Mouse (Mus musculus): Measurements from ENCODE around the gene Ceacam13. TPM values are rescaled to one million over a fixed set of nuclear protein-coding genes. Genes with fewer than 3 reads are reported as not detected.
"Not testable (repeated sequence)": the region's sequence is repeated elsewhere in the genome, so short reads cannot be mapped to it uniquely, and the experiment has no call there.

The Ceacam13 gene
- not detected in 2 replicates for polyA plus RNA-seq (2014; fragmentation: Nextera tagmentation; extraction: Ambion mirVana)

DNA sequence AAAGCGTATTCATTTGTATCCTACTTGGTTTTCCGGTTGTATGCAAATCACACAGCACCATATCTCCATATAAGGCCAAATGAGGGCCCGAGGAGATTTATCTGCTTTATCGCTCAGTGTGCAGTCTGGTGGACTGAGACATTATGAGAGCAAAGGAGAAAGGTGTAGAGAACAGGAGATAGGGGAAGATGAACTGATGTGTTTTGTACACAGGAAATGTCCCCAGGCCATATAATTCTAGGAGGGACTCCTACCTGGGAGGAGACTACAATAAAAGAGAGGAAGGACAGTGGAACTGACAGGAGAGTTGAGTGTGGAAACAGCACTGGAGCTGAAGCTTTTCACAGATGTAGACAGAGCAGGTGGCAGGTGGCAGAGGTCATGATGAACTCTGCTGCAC lies at the start of gene Ceacam13:
Ceacam13 (plus strand) TSS at position 301 of the 400 bp plus-strand sequence.
- H3K4me2 ChIP-seq (ENCODE audit: low read depth, low read length, severe bottlenecking), result no peak within 1 kb of the TSS
- no peak within 1 kb of the TSS for H3K9ac ChIP-seq (ENCODE audit: low read length)
- no peaks in the 10 kb centered on the region for H3K4me1 ChIP-seq (replicated peaks; ENCODE audit: control insufficient read depth, insufficient read depth, low read length)
- H3K9me3 ChIP-seq (ENCODE audit: control insufficient read depth, low read length), result peaks cover 5% of the 10 kb centered on the region; the same call in 1 of the 2 replicates
- no peak within 1 kb of the TSS for H3K4me3 ChIP-seq (ENCODE audit: low read depth, low read length)
- no peaks in the 10 kb centered on the region for H3K27me3 ChIP-seq (ENCODE audit: control insufficient read depth, insufficient read depth, low read length)
- WGBS, result 86% methylated on average over 4 of the region's 4 CpGs
- DNase-seq (ENCODE audit: low spot score) (no peak), ATAC-seq (replicated peaks; ENCODE audit: low FRiP score) (no peak)
- H3K36me3 ChIP-seq (ENCODE audit: control insufficient read depth, insufficient read depth, low read length), result no peaks in the 10 kb centered on the region
- H3K27ac ChIP-seq (ENCODE audit: low read depth, low read length), result no peak within 1 kb of the TSS

DNA sequence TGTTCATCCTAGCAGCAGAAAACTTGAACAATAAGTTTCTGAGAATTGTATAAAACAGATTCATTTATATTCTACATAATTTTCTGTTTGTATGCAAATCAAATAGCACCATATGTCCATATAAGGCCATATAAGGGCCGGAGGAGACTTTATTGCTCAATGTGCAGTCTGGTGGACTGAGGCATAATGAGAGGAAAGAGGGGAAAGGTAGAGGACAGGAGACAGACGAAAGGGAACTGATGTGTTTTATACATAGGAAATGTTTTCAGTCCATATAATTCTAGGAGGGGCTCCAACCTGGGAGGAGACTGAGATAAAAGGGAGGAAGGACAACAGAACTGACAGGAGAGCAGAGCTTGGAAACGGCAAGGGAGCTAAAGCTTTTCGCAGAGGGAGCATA lies 37.9 kb upstream of the Ceacam13 start, which contains the start of gene Ceacam11:
Ceacam11 (plus strand) TSS at position 301 of the 400 bp plus-strand sequence.
- Histone ChIP-seq H3K36me3 (ENCODE audit: control insufficient read depth, insufficient read depth, low read length) (no peaks in the 10 kb centered on the region), H3K4me2 (ENCODE audit: low read depth, low read length, severe bottlenecking) (no peak within 1 kb of the TSS), H3K27me3 (ENCODE audit: control insufficient read depth, insufficient read depth, low read length) (no peaks in the 10 kb centered on the region), H3K9ac (ENCODE audit: low read length) (no peak within 1 kb of the TSS), H3K4me1 (replicated peaks; ENCODE audit: control insufficient read depth, insufficient read depth, low read length) (no peaks in the 10 kb centered on the region), H3K4me3 (ENCODE audit: low read depth, low read length) (no peak within 1 kb of the TSS), H3K9me3 (ENCODE audit: control insufficient read depth, low read length) (peaks cover 9% of the 10 kb centered on the region), H3K27ac (ENCODE audit: low read depth, low read length) (no peak within 1 kb of the TSS)
- 83% methylated on average over 4 of the region's 4 CpGs for WGBS
- ATAC-seq (replicated peaks; ENCODE audit: low FRiP score), result no peak
- DNase-seq (ENCODE audit: low spot score), result no peak

DNA sequence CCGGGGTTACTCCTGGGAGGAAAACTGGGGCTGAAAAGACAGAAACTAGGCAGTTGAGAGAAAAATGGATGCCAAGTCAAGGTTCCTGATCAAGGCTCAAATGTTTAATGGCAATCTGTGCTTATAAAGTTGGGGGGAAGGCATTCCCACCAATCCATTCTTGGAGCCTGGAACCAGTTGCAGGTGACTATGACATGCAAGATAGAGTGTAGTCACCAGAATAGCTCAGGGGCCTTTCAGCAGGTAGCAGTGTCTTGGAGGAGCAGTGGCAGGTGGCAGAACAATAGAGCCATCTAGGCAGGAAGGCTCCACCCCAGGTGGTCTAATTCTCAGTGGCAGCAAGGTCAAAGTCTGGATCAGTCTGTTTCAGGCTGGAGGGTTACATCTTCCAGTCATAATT lies 8.6 kb upstream of the Ceacam13 start:
- not testable (repeated sequence) for ATAC-seq (replicated peaks; ENCODE audit: low FRiP score); H3K4me1 ChIP-seq (replicated peaks; ENCODE audit: control insufficient read depth, insufficient read depth, low read length); H3K27ac ChIP-seq (ENCODE audit: low read depth, low read length); H3K4me3 ChIP-seq (ENCODE audit: low read depth, low read length); H3K4me2 ChIP-seq (ENCODE audit: low read depth, low read length, severe bottlenecking); H3K9ac ChIP-seq (ENCODE audit: low read length); H3K9me3 ChIP-seq (ENCODE audit: control insufficient read depth, low read length); DNase-seq (ENCODE audit: low spot score); H3K27me3 ChIP-seq (ENCODE audit: control insufficient read depth, insufficient read depth, low read length); H3K36me3 ChIP-seq (ENCODE audit: control insufficient read depth, insufficient read depth, low read length)
- WGBS, result 91% methylated on average over 1 of the region's 1 CpGs

DNA sequence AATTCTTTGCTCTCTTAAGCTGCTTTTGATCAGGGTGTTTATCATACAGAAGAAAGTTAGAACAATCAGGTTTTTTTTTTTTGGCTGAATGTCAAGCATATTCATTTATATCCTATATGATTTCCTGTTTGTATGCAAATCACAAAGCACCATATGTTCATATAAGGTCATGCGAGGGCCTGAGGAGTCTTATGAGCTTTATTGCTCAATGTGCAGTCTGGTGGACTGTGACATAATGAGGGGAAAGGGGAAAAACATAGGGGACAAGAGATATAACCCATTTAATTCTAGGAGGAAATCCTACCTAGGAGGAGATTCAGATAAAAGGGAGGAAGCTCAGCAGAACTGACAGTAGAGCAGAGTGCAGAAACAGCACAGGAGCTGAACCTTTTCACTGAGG lies 55.9 kb downstream of the Ceacam13 start, which contains the start of gene Ceacam12:
Ceacam12 (plus strand) TSS at position 301 of the 400 bp plus-strand sequence.
- Histone ChIP-seq H3K9ac (ENCODE audit: low read length) (no peak within 1 kb of the TSS), H3K4me2 (ENCODE audit: low read depth, low read length, severe bottlenecking) (no peak within 1 kb of the TSS), H3K27ac (ENCODE audit: low read depth, low read length) (no peak within 1 kb of the TSS), H3K36me3 (ENCODE audit: control insufficient read depth, insufficient read depth, low read length) (no peaks in the 10 kb centered on the region), H3K9me3 (ENCODE audit: control insufficient read depth, low read length) (peaks cover 11% of the 10 kb centered on the region; the same call in 1 of the 2 replicates), H3K4me3 (ENCODE audit: low read depth, low read length) (no peak within 1 kb of the TSS), H3K27me3 (ENCODE audit: control insufficient read depth, insufficient read depth, low read length) (no peaks in the 10 kb centered on the region), H3K4me1 (replicated peaks; ENCODE audit: control insufficient read depth, insufficient read depth, low read length) (no peaks in the 10 kb centered on the region)
- WGBS, result 69% methylated on average over 1 of the region's 1 CpGs
- DNase-seq (ENCODE audit: low spot score), result no peak
- no peak for ATAC-seq (replicated peaks; ENCODE audit: low FRiP score)

Small RNAs within 50 kb of the gene (microRNA-seq; reads per million reads assigned to microRNA genes)
- gene Gm22414 (ENCODE audit: insufficient number of aligned reads), result not detected

Other genes starting within 250 kb of the Ceacam13 start
- not detected in 2 replicates for gene Ceacam14, start 197.3 kb upstream of the Ceacam13 start, polyA plus RNA-seq (2014; fragmentation: Nextera tagmentation; extraction: Ambion mirVana)
- not detected in 2 replicates for gene Gm5155, start 138.1 kb upstream of the Ceacam13 start, polyA plus RNA-seq (2014; fragmentation: Nextera tagmentation; extraction: Ambion mirVana)
- not detected in 2 replicates for gene Ceacam11, start 37.8 kb upstream of the Ceacam13 start, polyA plus RNA-seq (2014; fragmentation: Nextera tagmentation; extraction: Ambion mirVana)
- not detected in 2 replicates for gene Ceacam12, start 56.0 kb downstream of the Ceacam13 start, polyA plus RNA-seq (2014; fragmentation: Nextera tagmentation; extraction: Ambion mirVana)
- gene Igfl3, start 166.6 kb downstream of the Ceacam13 start, polyA plus RNA-seq (2014; fragmentation: Nextera tagmentation; extraction: Ambion mirVana), result not detected in 2 replicates
- not detected in 2 replicates for gene Mill1, start 235.5 kb downstream of the Ceacam13 start, polyA plus RNA-seq (2014; fragmentation: Nextera tagmentation; extraction: Ambion mirVana)